Mouse (Mus musculus) thymus, adult 2 months (tissue): ENCODE measurements around the gene Wdr13.

Experiments used
- CTCF ChIP-seq: fragments of 200-500 bp; IDR thresholded peaks from 2 replicates; pipeline ENCODE4 v1.5.1; 2012; ENCODE audit warnings: mild to moderate bottlenecking, control low read depth, low read length, moderate library complexity, borderline replicate concordance; ENCODE audit not compliant: control insufficient read depth, poor library complexity, insufficient read depth; ENCODE audit errors: extremely low read depth
- POLR2A ChIP-seq: fragments of 200-500 bp; IDR thresholded peaks from 2 replicates; pipeline ENCODE4 v1.6.1; 2012; ENCODE audit warnings: mild to moderate bottlenecking, low read length, control low read depth, moderate library complexity; ENCODE audit not compliant: control insufficient read depth, poor library complexity, insufficient read depth; ENCODE audit errors: extremely low read depth

GRCm38 (mm10) chrX:8131393-8131792 is 1.3 kb downstream of the Wdr13 start:
- no peak for TF ChIP-seq POLR2A
- no peak for TF ChIP-seq CTCF
